Mouse (Mus musculus): ENCODE results near the gene Olfr525. TPM values are rescaled to one million over a fixed set of nuclear protein-coding genes. Genes with fewer than 3 reads are reported as not detected.

Gene Olfr525
- polyA plus RNA-seq, 1 experiment = not detected

DNA sequence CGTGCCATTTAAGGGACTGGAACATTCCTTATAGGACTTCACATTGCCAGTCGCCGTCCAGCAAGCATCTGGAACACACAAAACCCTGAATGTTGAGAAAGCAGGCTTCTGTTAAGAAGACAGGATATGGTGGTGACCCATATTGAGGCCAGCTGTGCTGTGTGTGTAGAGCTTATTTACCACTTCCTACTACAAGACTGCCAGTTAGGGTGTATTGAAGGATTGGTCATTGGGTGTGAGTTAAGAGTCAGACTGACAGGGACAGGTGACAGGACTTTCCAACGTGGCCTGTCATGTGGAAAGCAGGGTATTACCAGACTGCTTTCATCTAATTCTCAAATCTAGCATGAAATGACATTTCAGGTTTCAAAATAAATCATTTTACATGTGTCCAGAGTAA is 53.6 kb downstream of the Olfr525 start:
- TF ChIP-seq TAL1 (IDR thresholded peaks at IDR 0.05; ENCODE audit: low read length) = no peak
- TF ChIP-seq GATA1 (IDR thresholded peaks at IDR 0.05; ENCODE audit: low read length) = no peak
- Histone ChIP-seq H3K9me3 (ENCODE audit: control insufficient read depth, low read length) (no peaks in the 10 kb centered on the region), H3K27me3 (ENCODE audit: control insufficient read depth) (no peaks in the 10 kb centered on the region), H3K36me3 (ENCODE audit: control insufficient read depth) (no peaks in the 10 kb centered on the region), H3K4me1 (ENCODE audit: control insufficient read depth) (no peaks in the 10 kb centered on the region), H3K4me3 (replicated peaks) (no peak overlapping the region)

DNA sequence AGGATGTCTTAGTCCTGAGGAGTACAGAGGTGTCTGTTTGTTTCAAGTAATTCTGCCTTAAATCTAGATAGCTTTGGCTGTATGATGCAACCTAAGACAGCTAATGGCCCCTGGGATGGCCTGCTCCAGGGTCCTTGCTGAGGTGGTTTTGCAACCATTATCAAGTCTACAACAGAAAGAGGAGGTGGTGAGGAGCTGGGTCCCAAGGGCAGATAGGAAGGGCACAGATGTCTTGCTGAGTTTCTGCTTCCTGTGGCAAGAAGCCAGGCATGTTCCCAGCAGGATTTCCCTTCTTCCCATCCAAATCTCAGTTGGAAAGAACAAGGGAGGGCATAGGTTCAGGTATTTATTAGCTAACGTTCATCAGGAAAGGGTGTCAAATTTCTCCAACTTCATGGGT is 55.6 kb downstream of the Olfr525 start, which contains the start of gene Olfr530:
TSS of gene Olfr530 (minus strand) at position 101 of the 400 bp plus-strand sequence.
- TF ChIP-seq TAL1 (IDR thresholded peaks at IDR 0.05; ENCODE audit: low read length) (no peak), GATA1 (IDR thresholded peaks at IDR 0.05; ENCODE audit: low read length) (no peak)
- no peaks in the 10 kb centered on the region for H3K27me3 ChIP-seq (ENCODE audit: control insufficient read depth)
- no peaks in the 10 kb centered on the region for H3K9me3 ChIP-seq (ENCODE audit: control insufficient read depth, low read length)
- no peaks in the 10 kb centered on the region for H3K36me3 ChIP-seq (ENCODE audit: control insufficient read depth)
- H3K4me3 ChIP-seq (replicated peaks) = no peak within 1 kb of the TSS
- H3K4me1 ChIP-seq (ENCODE audit: control insufficient read depth) = no peaks in the 10 kb centered on the region

DNA sequence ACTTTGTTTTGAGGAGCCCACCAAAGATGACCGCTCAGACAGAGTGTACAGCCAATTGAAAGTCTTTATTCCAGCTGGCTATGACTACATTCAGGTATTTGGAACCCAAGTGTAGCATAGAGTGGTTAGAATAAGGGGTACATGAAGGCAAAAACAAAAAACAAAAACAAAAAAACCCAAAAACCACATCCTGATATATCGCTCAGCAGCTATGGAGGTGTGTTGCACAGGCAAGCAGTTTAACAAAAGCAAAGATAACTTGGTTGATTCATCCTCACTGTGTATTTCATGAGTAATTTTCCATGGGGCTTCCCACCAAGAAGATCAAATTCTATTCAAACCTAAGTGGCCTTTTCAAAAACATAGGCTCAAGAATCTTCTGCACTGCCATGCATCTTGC is 56.3 kb downstream of the Olfr525 start:
- Histone ChIP-seq H3K27me3 (ENCODE audit: control insufficient read depth) (no peaks in the 10 kb centered on the region), H3K4me1 (ENCODE audit: control insufficient read depth) (no peaks in the 10 kb centered on the region), H3K4me3 (replicated peaks) (no peak overlapping the region), H3K9me3 (ENCODE audit: control insufficient read depth, low read length) (no peaks in the 10 kb centered on the region), H3K36me3 (ENCODE audit: control insufficient read depth) (no peaks in the 10 kb centered on the region)
- TF ChIP-seq TAL1 (IDR thresholded peaks at IDR 0.05; ENCODE audit: low read length) (no peak), GATA1 (IDR thresholded peaks at IDR 0.05; ENCODE audit: low read length) (no peak)

Other genes starting within 250 kb of the Olfr525 start
- 0.04 TPM in 1 of 2 replicates, not detected in the other for gene Caly, start 238.3 kb upstream of the Olfr525 start, polyA plus RNA-seq (2012)
- not detected in 2 replicates for gene Prap1, start 227.5 kb upstream of the Olfr525 start, polyA plus RNA-seq (2012)
- gene Fuom, start 218.4 kb upstream of the Olfr525 start, polyA plus RNA-seq (2012) = 1.0 and 2.8 TPM in 2 replicates
- 0.14 TPM in 1 of 2 replicates, not detected in the other for gene Paox, start 205.1 kb upstream of the Olfr525 start, polyA plus RNA-seq (2012)
- 0.14 and 0.39 TPM in 2 replicates for gene Echs1, start 204.4 kb upstream of the Olfr525 start, polyA plus RNA-seq (2012)
- gene Mtg1, start 183.3 kb upstream of the Olfr525 start, polyA plus RNA-seq (2012) = 0.30 and 0.58 TPM in 2 replicates
- gene Sprn, start 166.0 kb upstream of the Olfr525 start, polyA plus RNA-seq (2012) = not detected in 2 replicates
- not detected in 2 replicates for gene Olfr522, start 156.1 kb upstream of the Olfr525 start, polyA plus RNA-seq (2012)
- gene Olfr523, start 147.6 kb upstream of the Olfr525 start, polyA plus RNA-seq (2012) = not detected in 2 replicates
- gene Olfr524, start 114.9 kb upstream of the Olfr525 start, polyA plus RNA-seq (2012) = 0.03 TPM in 1 of 2 replicates, not detected in the other
- gene Cd163l1, start 102.6 kb upstream of the Olfr525 start, polyA plus RNA-seq (2012) = not detected in 2 replicates
- not detected in 2 replicates for gene 5830411N06Rik, start 73.6 kb upstream of the Olfr525 start, polyA plus RNA-seq (2012)
- gene Olfr527, start 13.2 kb downstream of the Olfr525 start, polyA plus RNA-seq (2012) = not detected in 2 replicates
- not detected in 2 replicates for gene Olfr60, start 40.8 kb downstream of the Olfr525 start, polyA plus RNA-seq (2012)
- not detected in 2 replicates for gene Olfr530, start 55.5 kb downstream of the Olfr525 start, polyA plus RNA-seq (2012)
- not detected in 2 replicates for gene Olfr531, start 82.1 kb downstream of the Olfr525 start, polyA plus RNA-seq (2012)
- gene Olfr532, start 100.8 kb downstream of the Olfr525 start, polyA plus RNA-seq (2012) = not detected in 2 replicates
- not detected in 2 replicates for gene Olfr533, start 142.5 kb downstream of the Olfr525 start, polyA plus RNA-seq (2012)
- gene Olfr535, start 163.4 kb downstream of the Olfr525 start, polyA plus RNA-seq (2012) = not detected in 2 replicates
- 0.01 TPM in 1 of 2 replicates, not detected in the other for gene Olfr536, start 186.5 kb downstream of the Olfr525 start, polyA plus RNA-seq (2012)
- gene Olfr538, start 247.0 kb downstream of the Olfr525 start, polyA plus RNA-seq (2012) = not detected in 2 replicates